In genomic region chr17:70866538-70867114, GRCm38 (mm10) we compare ENCODE assay signal across 19 mouse cellular contexts. TPM values are rescaled to one million over a fixed set of nuclear protein-coding genes. Genes with fewer than 3 reads are reported as not detected.
DNase-seq lines count a peak whose midpoint lies in the region; ATAC-seq lines count a peak whose summit lies in the region.
"Had no signal": no experiment of that assay in that cellular context is flagged by ENCODE, and none has a peak within 500 bp of the region (broad histone marks: within the 10 kb centered on the region; RNA-seq: fewer than 3 reads in every experiment).

No protein-coding gene starts in this region.

- peak; percentile 20 for DNase-seq in adrenal gland, adult 2 months
- DNase-seq in adrenal gland, postnatal 14 days: no peak
- peak; percentile 35 for DNase-seq in midbrain, embryonic 11.5 days (ENCODE audit: low spot score, missing footprints)
- peak; percentile 96 for DNase-seq in ZHBTc4 (ENCODE audit: low read depth, low spot score)
- no peak for DNase-seq in cerebellum, adult 11 months
- DNase-seq in heart, postnatal 4 days: no peak
- DNase-seq: adrenal gland, postnatal 10 days; B cell, adult 2 months; cerebellum, adult 18-20 months; cerebellum, adult 9-11 months; forebrain, postnatal 0 days; gastrocnemius, postnatal 14 days; kidney, adult 11 months had no signal

- H3K4me3 ChIP-seq in midbrain, embryonic 11.5 days (ENCODE audit: low read depth, low read length): no peak overlapping the region
- no peak overlapping the region for H3K4me3 ChIP-seq in midbrain, embryonic 15.5 days
- H3K4me3 ChIP-seq: embryonic facial prominence, embryonic 10.5 days; forebrain, embryonic 13.5 days; heart, embryonic 12.5 days; hindbrain, embryonic 15.5 days had no signal

- H3K4me2 ChIP-seq in midbrain, embryonic 11.5 days: no peak overlapping the region
- no peak overlapping the region for H3K4me2 ChIP-seq in midbrain, embryonic 15.5 days
- H3K4me2 ChIP-seq: forebrain, embryonic 13.5 days; heart, embryonic 12.5 days; hindbrain, embryonic 15.5 days had no signal

- no peak for ATAC-seq in midbrain, embryonic 11.5 days (ENCODE audit: low FRiP score)
- ATAC-seq in midbrain, embryonic 15.5 days (replicated peaks): no peak
- ATAC-seq: forebrain, embryonic 13.5 days; forebrain, postnatal 0 days; Patski had no signal

- H3K9ac ChIP-seq in midbrain, embryonic 11.5 days (ENCODE audit: low read length): no peak overlapping the region
- H3K9ac ChIP-seq in midbrain, embryonic 15.5 days: no peak overlapping the region
- H3K9ac ChIP-seq: forebrain, embryonic 13.5 days; forebrain, postnatal 0 days; heart, embryonic 12.5 days; hindbrain, embryonic 15.5 days had no signal

- no peak overlapping the region for H3K27ac ChIP-seq in midbrain, embryonic 11.5 days (ENCODE audit: low read depth, low read length)
- H3K27ac ChIP-seq in midbrain, embryonic 15.5 days: no peak overlapping the region
- H3K27ac ChIP-seq: embryonic facial prominence, embryonic 10.5 days; forebrain, embryonic 13.5 days; hindbrain, embryonic 15.5 days had no signal

- H3K4me1 ChIP-seq in midbrain, embryonic 11.5 days (ENCODE audit: control insufficient read depth, insufficient read depth, low read length): peaks cover under 1% of the 10 kb centered on the region; the same call in 1 of the 2 replicates
- H3K4me1 ChIP-seq in midbrain, embryonic 15.5 days: no peaks in the 10 kb centered on the region
- H3K4me1 ChIP-seq: forebrain, embryonic 13.5 days; heart, embryonic 12.5 days; hindbrain, embryonic 15.5 days had no signal

- H3K36me3 ChIP-seq in midbrain, embryonic 11.5 days (ENCODE audit: control insufficient read depth, insufficient read depth, low read length): no peaks in the 10 kb centered on the region
- no peaks in the 10 kb centered on the region for H3K36me3 ChIP-seq in midbrain, embryonic 15.5 days (replicated peaks)
- H3K36me3 ChIP-seq: hindbrain, embryonic 15.5 days had no signal

- no peaks in the 10 kb centered on the region for H3K27me3 ChIP-seq in midbrain, embryonic 11.5 days (ENCODE audit: control insufficient read depth, insufficient read depth, low read length)
- no peaks in the 10 kb centered on the region for H3K27me3 ChIP-seq in midbrain, embryonic 15.5 days (replicated peaks)
- H3K27me3 ChIP-seq: forebrain, embryonic 13.5 days; heart, embryonic 12.5 days; hindbrain, embryonic 15.5 days; Patski had no signal

- 86% methylated on average over 6 of the region's 6 CpGs for WGBS in midbrain, embryonic 11.5 days
- 85% methylated on average over 6 of the region's 6 CpGs for WGBS in midbrain, embryonic 15.5 days

- H3K9me3 ChIP-seq in midbrain, embryonic 11.5 days (ENCODE audit: control insufficient read depth, low read length): peaks cover 3% of the 10 kb centered on the region; the same call in 1 of the 2 replicates
- H3K9me3 ChIP-seq in midbrain, embryonic 15.5 days: no peaks in the 10 kb centered on the region
- H3K9me3 ChIP-seq: forebrain, embryonic 13.5 days; heart, embryonic 12.5 days; hindbrain, embryonic 15.5 days had no signal

RNA-seq across cellular contexts. Expression of gene Tgif1, which starts 13.3 kb away (rescaled TPM):
- total RNA-seq in adrenal gland, adult 2 months (2021): 10 to 100 TPM; 39.3 to 56.3 TPM
- 27.8 and 30.3 TPM in 2 replicates for polyA plus RNA-seq in adrenal gland, adult 2 months (2012; rRNA removed)
- total RNA-seq in adrenal gland, postnatal 14 days (2021): 45.9 and 50.8 TPM in 2 replicates
- 53.0 and 58.4 TPM in 2 replicates for polyA plus RNA-seq in midbrain, embryonic 11.5 days (2014; fragmentation: Nextera tagmentation; extraction: Ambion mirVana)
- 11.4 and 11.5 TPM in 2 replicates for polyA plus RNA-seq in midbrain, embryonic 15.5 days (2015; fragmentation: Nextera tagmentation; extraction: Ambion mirVana)
- total RNA-seq in heart, postnatal 4 days (2021): 10 to 100 TPM; 13.7 to 15.5 TPM

Comparison
In these comparisons a context has a peak if more than half of its experiments do, and no peak if none do; other contexts are left out.
1. DNase-seq: peak in adrenal gland, adult 2 months (single experiment), midbrain, embryonic 11.5 days (single experiment) and ZHBTc4 (single experiment); none in adrenal gland, postnatal 14 days (single experiment), cerebellum, adult 11 months (single experiment) and heart, postnatal 4 days (single experiment).